Mouse (Mus musculus): ENCODE measurements at regions not wholly inside any gene's neighbourhood (a gene's known extent, or its start where the extent isn't known, plus 50 kb on each side); places are given as distances from the start of the nearest gene placed in this dataset.

DNA sequence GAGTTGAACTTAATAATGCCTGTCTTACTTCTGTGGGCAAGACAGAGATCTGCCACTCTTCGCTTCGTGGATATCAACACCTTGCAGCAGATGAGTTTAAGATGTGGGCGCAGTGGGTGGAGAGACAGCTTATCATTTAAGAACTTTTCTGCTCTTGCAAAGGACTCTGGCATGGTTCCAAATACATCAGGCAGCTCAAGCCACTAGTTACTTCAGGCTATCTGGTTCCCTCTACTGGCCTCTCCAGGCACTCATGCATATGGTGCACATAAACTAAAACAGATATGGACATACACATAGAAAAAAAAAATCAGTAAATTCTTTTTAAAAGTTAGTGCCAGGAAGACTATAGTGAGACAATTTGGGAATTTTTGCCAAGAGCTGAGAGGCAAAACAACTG is 560.5 kb upstream of the Sall1 start:
- no peak overlapping the region for H3K27ac ChIP-seq (ENCODE audit: insufficient read depth, low read length)
- TF ChIP-seq POLR2A (IDR thresholded peaks at IDR 0.05; ENCODE audit: low read depth, low read length), result no peak
- no peak for TF ChIP-seq CTCF (IDR thresholded peaks at IDR 0.05; ENCODE audit: borderline replicate concordance, insufficient read depth, low read length)
- no peaks in the 10 kb centered on the region for H3K4me1 ChIP-seq (ENCODE audit: control insufficient read depth, insufficient read depth, low read length)
- no peak overlapping the region for H3K4me3 ChIP-seq (ENCODE audit: insufficient read depth, low read length)

- no peaks in the 10 kb centered on the region for H3K4me1 ChIP-seq (ENCODE audit: control insufficient read depth, insufficient read depth, low read length)
- H3K27ac ChIP-seq (ENCODE audit: insufficient read depth, low read length), result no peak overlapping the region
- TF ChIP-seq CTCF (IDR thresholded peaks at IDR 0.05; ENCODE audit: borderline replicate concordance, insufficient read depth, low read length) (no peak), POLR2A (IDR thresholded peaks at IDR 0.05; ENCODE audit: low read depth, low read length) (no peak)
- H3K4me3 ChIP-seq (ENCODE audit: insufficient read depth, low read length), result no peak overlapping the region
Measured at GRCm38 (mm10) chr8:89596380-89596779, 552.4 kb upstream of the Sall1 start.

DNA sequence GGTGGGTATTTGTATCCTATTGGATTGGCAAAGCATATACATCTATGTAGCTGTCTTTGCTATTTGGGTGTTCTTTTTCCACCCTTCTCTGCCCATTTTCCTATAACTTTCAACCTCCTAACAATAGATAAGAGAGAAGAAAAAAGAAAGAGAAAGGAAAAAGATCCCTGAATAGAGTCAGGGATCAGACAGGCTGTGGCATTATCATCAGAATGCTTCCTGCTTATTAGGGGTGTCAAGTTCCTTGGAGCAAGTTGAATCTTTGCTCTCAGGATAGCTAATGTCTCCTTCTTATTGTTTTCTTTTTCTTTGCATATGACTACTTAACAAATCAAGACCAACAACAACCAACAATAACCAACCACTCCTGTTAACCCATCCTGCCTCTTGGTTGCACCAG is 539.1 kb upstream of the Sall1 start:
- Histone ChIP-seq H3K27ac (ENCODE audit: insufficient read depth, low read length) (no peak overlapping the region), H3K4me3 (ENCODE audit: insufficient read depth, low read length) (no peak overlapping the region), H3K4me1 (ENCODE audit: control insufficient read depth, insufficient read depth, low read length) (no peaks in the 10 kb centered on the region)
- no peak for TF ChIP-seq CTCF (IDR thresholded peaks at IDR 0.05; ENCODE audit: borderline replicate concordance, insufficient read depth, low read length)
- no peak for TF ChIP-seq POLR2A (IDR thresholded peaks at IDR 0.05; ENCODE audit: low read depth, low read length)

- Histone ChIP-seq H3K4me3 (ENCODE audit: insufficient read depth, low read length) (no peak overlapping the region), H3K27ac (ENCODE audit: insufficient read depth, low read length) (no peak overlapping the region), H3K4me1 (ENCODE audit: control insufficient read depth, insufficient read depth, low read length) (no peaks in the 10 kb centered on the region)
- TF ChIP-seq CTCF (IDR thresholded peaks at IDR 0.05; ENCODE audit: borderline replicate concordance, insufficient read depth, low read length) (no peak), POLR2A (IDR thresholded peaks at IDR 0.05; ENCODE audit: low read depth, low read length) (no peak)
Measured at GRCm38 (mm10) chr8:89582566-89582965, 538.6 kb upstream of the Sall1 start.

DNA sequence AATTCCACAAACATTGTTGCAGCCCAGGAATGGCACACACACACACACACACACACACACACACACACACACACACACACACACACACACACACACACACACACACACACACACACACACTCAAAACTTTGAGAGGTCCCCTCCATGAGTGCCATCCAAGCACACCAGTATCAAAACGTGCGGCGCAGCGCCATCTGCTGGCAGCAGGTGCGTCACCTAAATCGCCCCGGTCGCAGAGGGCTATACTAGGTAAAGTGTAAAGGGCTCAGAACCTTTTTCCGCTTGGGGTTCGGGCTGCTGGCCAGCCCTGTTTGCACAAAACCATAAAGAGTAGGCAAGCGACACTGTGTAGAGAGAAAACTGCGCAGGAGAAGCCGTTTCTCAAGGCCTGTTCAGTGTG is 527.9 kb upstream of the Sall1 start:
- Histone ChIP-seq H3K4me1 (ENCODE audit: control insufficient read depth, insufficient read depth, low read length) (0 out of 2 replicates have a peak, but pooled peaks cover 2% of the 10 kb centered on the region), H3K4me3 (ENCODE audit: insufficient read depth, low read length) (no peak overlapping the region), H3K27ac (ENCODE audit: insufficient read depth, low read length) (no peak overlapping the region)
- TF ChIP-seq CTCF (IDR thresholded peaks at IDR 0.05; ENCODE audit: borderline replicate concordance, insufficient read depth, low read length) (peak; percentile 91), POLR2A (IDR thresholded peaks at IDR 0.05; ENCODE audit: low read depth, low read length) (no peak)

DNA sequence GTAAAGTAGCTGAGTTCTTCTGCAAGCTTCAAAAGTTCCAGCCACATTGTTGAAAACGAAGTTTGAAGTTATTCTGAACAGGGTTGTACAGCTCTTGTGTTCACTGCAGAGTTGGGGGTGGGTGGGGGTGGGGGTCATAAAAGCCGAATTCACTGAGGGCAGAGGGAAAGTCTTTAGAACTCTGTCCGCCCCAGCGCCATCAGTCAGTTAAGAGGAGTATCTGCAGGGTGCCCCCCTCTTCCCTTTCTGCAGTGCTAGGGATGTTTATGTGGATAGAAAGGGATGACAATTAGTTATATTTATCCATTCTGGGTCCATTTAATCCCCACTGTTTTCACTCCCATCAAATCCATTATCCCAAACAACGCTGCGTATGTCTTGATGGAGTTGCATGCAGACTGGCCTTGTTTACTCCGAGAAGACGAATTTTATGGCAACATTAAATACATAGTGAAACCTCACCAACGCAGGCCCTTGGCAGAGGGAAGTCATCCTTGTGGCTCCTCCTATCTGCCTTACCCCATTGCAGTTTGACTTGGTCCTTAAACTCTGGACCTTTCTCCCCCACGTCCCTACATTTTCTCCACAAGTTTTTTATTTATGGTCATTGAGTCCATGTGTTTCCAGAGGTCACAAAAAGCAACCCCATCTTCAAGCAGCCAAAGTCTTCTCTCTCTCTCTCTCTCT is 526.8 kb upstream of the Sall1 start:
- Histone ChIP-seq H3K4me1 (ENCODE audit: control insufficient read depth, insufficient read depth, low read length) (0 out of 2 replicates have a peak, but pooled peaks cover 2% of the 10 kb centered on the region), H3K27ac (ENCODE audit: insufficient read depth, low read length) (no peak overlapping the region), H3K4me3 (ENCODE audit: insufficient read depth, low read length) (no peak overlapping the region)
- TF ChIP-seq CTCF (IDR thresholded peaks at IDR 0.05; ENCODE audit: borderline replicate concordance, insufficient read depth, low read length) (no peak), POLR2A (IDR thresholded peaks at IDR 0.05; ENCODE audit: low read depth, low read length) (no peak)

DNA sequence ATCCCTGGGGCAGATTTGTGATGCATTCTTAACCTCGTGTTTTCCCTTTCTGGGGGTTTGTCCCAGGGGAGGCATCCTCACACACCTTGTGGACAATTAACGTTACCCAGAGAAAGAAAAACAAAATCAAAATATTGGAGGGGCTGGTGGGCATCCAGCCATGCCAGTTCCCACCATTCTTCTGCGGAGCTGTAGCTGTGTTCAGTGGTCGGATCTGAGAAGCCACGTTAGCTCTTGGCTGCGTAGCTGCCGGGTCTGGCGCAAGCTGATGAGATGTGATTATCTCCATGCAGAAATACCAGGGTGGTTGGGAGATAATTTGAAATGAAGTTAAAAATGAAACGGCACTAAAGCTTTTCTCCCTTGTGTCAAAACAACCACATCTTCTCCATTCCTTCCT is 525.4 kb upstream of the Sall1 start:
- TF ChIP-seq CTCF (IDR thresholded peaks at IDR 0.05; ENCODE audit: borderline replicate concordance, insufficient read depth, low read length) (no peak), POLR2A (IDR thresholded peaks at IDR 0.05; ENCODE audit: low read depth, low read length) (no peak)
- 0 out of 2 replicates have a peak, but pooled peaks cover 2% of the 10 kb centered on the region for H3K4me1 ChIP-seq (ENCODE audit: control insufficient read depth, insufficient read depth, low read length)
- no peak overlapping the region for H3K27ac ChIP-seq (ENCODE audit: insufficient read depth, low read length)
- H3K4me3 ChIP-seq (ENCODE audit: insufficient read depth, low read length), result no peak overlapping the region

- Histone ChIP-seq H3K4me1 (ENCODE audit: control insufficient read depth, insufficient read depth, low read length) (0 out of 2 replicates have a peak, but pooled peaks cover 2% of the 10 kb centered on the region), H3K4me3 (ENCODE audit: insufficient read depth, low read length) (no peak overlapping the region), H3K27ac (ENCODE audit: insufficient read depth, low read length) (no peak overlapping the region)
- TF ChIP-seq POLR2A (IDR thresholded peaks at IDR 0.05; ENCODE audit: low read depth, low read length) (no peak), CTCF (IDR thresholded peaks at IDR 0.05; ENCODE audit: borderline replicate concordance, insufficient read depth, low read length) (no peak)
Measured at GRCm38 (mm10) chr8:89568641-89569040, 524.7 kb upstream of the Sall1 start.

DNA sequence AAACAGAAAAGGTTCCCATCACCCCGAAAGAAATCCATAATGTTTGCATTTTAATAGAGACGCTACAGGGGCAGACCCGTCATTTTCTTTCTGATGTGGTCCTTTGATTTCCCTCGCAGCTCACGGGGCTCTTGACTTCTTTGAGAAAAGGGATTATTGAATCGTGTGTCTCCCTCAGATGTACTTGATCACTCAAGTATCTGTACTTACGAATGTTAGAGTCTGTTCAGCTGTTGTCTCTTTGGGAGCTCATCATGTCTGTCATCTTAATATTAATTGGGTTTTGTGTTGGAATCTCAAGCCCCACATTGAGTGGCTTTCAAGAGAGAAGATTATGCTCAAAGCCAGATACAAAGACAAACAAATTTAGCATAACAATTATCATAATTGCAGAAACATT is 523.0 kb upstream of the Sall1 start:
- H3K4me3 ChIP-seq (ENCODE audit: insufficient read depth, low read length), result no peak overlapping the region
- TF ChIP-seq CTCF (IDR thresholded peaks at IDR 0.05; ENCODE audit: borderline replicate concordance, insufficient read depth, low read length) (no peak), POLR2A (IDR thresholded peaks at IDR 0.05; ENCODE audit: low read depth, low read length) (no peak)
- no peak overlapping the region for H3K27ac ChIP-seq (ENCODE audit: insufficient read depth, low read length)

DNA sequence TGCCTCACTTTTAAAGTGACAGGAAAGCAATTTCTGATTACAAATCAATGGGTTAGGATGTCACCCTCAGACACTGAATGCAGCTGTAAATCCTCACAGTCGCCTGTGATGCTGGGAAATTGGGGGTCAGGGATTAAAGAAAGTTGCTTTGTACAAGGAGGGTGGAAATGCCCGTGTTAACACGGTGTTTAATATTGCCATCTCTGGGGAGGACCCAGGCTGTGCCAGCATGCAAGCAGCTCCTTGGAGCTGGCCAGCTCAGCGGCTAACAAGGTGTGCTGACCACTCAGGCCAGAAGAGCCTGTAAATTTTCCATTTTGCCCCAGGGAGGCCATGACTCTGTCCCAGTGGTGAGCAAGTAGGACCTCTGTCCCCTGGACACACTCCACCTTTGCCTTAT is 522.5 kb upstream of the Sall1 start:
- no peak for TF ChIP-seq POLR2A (IDR thresholded peaks at IDR 0.05; ENCODE audit: low read depth, low read length)
- no peak for TF ChIP-seq CTCF (IDR thresholded peaks at IDR 0.05; ENCODE audit: borderline replicate concordance, insufficient read depth, low read length)
- Histone ChIP-seq H3K4me1 (ENCODE audit: control insufficient read depth, insufficient read depth, low read length) (0 out of 2 replicates have a peak, but pooled peaks cover 2% of the 10 kb centered on the region), H3K27ac (ENCODE audit: insufficient read depth, low read length) (no peak overlapping the region), H3K4me3 (ENCODE audit: insufficient read depth, low read length) (no peak overlapping the region)

More for the DNA sequence above, 523.0 kb upstream of the Sall1 start:
- H3K4me1 ChIP-seq (ENCODE audit: control insufficient read depth, insufficient read depth, low read length), result 0 out of 2 replicates have a peak, but pooled peaks cover 2% of the 10 kb centered on the region
